Mouse (Mus musculus) macrophage (primary cell): ENCODE measurements around the gene Nell1. TPM values are rescaled to one million over a fixed set of nuclear protein-coding genes. Genes with fewer than 3 reads are reported as not detected.

Experiments
- H3K27ac ChIP-seq: fragments of 350-480 bp; formaldehyde crosslinking; 2 replicates; pipeline ENCODE4 v1.9.0; 2021
- H3K36me3 ChIP-seq: fragments of 350-480 bp; formaldehyde crosslinking; 2 replicates; pipeline ENCODE4 v1.9.0; 2021; ENCODE audit errors: inconsistent target
- H3K4me3 ChIP-seq: fragments of 350-480 bp; formaldehyde crosslinking; 2 replicates; pipeline ENCODE4 v1.9.0; 2021; ENCODE audit errors: inconsistent target
- H3K79me2 ChIP-seq: fragments of 350-480 bp; formaldehyde crosslinking; 2 replicates; pipeline ENCODE4 v1.9.0; 2021; ENCODE audit errors: inconsistent target
- WGBS: methylation state at CpG from one replicate; pipeline ENCODE4 v1.1.7; 2026; ENCODE audit warnings: inconsistent platforms; ENCODE audit not compliant: missing documents; 5-methylcytosine and 5-hydroxymethylcytosine counted together
- polyA plus RNA-seq: library from polyadenylated mRNA; stranded (reverse); fragments of 250-400 nt; gene quantifications from 3 replicates; pipeline ENCODE4 v1.2.4, GENCODE M21; 2018; ENCODE audit warnings: inconsistent platforms

Nell1 gene
- polyA plus RNA-seq, 1 experiment from 2014 or later = not detected

GRCm38 (mm10) chr7:50870181-50870580 lies 895.5 kb downstream of the Nell1 start:
- whole genome bisulfite sequencing = 36% methylated on average over 1 of the region's 1 CpGs
- H3K36me3 ChIP-seq = no peaks in the 10 kb centered on the region
- H3K79me2 ChIP-seq = no peaks in the 10 kb centered on the region
- no peak overlapping the region for H3K27ac ChIP-seq
- no peak overlapping the region for H3K4me3 ChIP-seq

GRCm38 (mm10) chr7:50887625-50888024 lies 913.0 kb downstream of the Nell1 start:
- Histone ChIP-seq H3K36me3 (no peaks in the 10 kb centered on the region), H3K79me2 (no peaks in the 10 kb centered on the region), H3K4me3 (no peak overlapping the region), H3K27ac (no peak overlapping the region)
- WGBS = 57% methylated on average over 3 of the region's 3 CpGs

- no peaks in the 10 kb centered on the region for H3K79me2 ChIP-seq
- H3K4me3 ChIP-seq = no peak overlapping the region
- 86% methylated on average over 6 of the region's 6 CpGs for WGBS
- H3K36me3 ChIP-seq = no peaks in the 10 kb centered on the region
- H3K27ac ChIP-seq = no peak overlapping the region
Measured at GRCm38 (mm10) chr7:50899541-50900088, 925.0 kb downstream of the Nell1 start.

Other genes starting within 250 kb of the Nell1 start
- 42.0 to 62.8 TPM (median 59.1 TPM) in 3 replicates for gene Htatip2, start 215.7 kb upstream of the Nell1 start, polyA plus RNA-seq
- gene Prmt3, start 196.5 kb upstream of the Nell1 start, polyA plus RNA-seq = 9.4 to 32.8 TPM (median 9.9 TPM) in 3 replicates
- not detected in 3 replicates for gene Slc6a5, start 64.7 kb upstream of the Nell1 start, polyA plus RNA-seq